Mouse (Mus musculus): Measurements from ENCODE around the gene Acot3.
"Not testable (repeated sequence)": the region's sequence is repeated elsewhere in the genome, so short reads cannot be mapped to it uniquely, and the experiment has no call there.

Gene Acot3

GRCm38 (mm10) chr12:84038691-84039111 is 13.2 kb upstream of the Acot3 start, which contains the start of gene Gm49366:
Gm49366 (plus strand) TSS chr12:84038935.
- not testable (repeated sequence) for DNase-seq (ENCODE audit: extremely low read depth, low read depth, low spot score)

GRCm38 (mm10) chr12:84042248-84042647 is 9.7 kb upstream of the Acot3 start:
- no peak for DNase-seq (ENCODE audit: extremely low read depth, low read depth, low spot score)

- DNase-seq (ENCODE audit: extremely low read depth, low read depth, low spot score), result no peak
These were observed 7.9 kb upstream of the Acot3 start for GRCm38 (mm10) chr12:84044045-84044444.

- DNase-seq (ENCODE audit: extremely low read depth, low read depth, low spot score), result no peak
These were observed 5.0 kb upstream of the Acot3 start for GRCm38 (mm10) chr12:84046906-84047305.

- not testable (repeated sequence) for DNase-seq (ENCODE audit: extremely low read depth, low read depth, low spot score)
These were observed 1.2 kb upstream of the Acot3 start for GRCm38 (mm10) chr12:84050744-84051143.

- DNase-seq (ENCODE audit: extremely low read depth, low read depth, low spot score), result no peak
These were observed 665 bp downstream of the Acot3 start for GRCm38 (mm10) chr12:84052609-84053008.

GRCm38 (mm10) chr12:84053173-84053572 is 1.2 kb downstream of the Acot3 start:
- DNase-seq (ENCODE audit: extremely low read depth, low read depth, low spot score), result no peak

- DNase-seq (ENCODE audit: extremely low read depth, low read depth, low spot score), result no peak
These were observed 1.9 kb downstream of the Acot3 start for GRCm38 (mm10) chr12:84053679-84054391.

GRCm38 (mm10) chr12:84060946-84061345 is 9.0 kb downstream of the Acot3 start:
- no peak for DNase-seq (ENCODE audit: extremely low read depth, low read depth, low spot score)

GRCm38 (mm10) chr12:84062336-84062735 is 10.4 kb downstream of the Acot3 start:
- DNase-seq (ENCODE audit: extremely low read depth, low read depth, low spot score), result no peak

- DNase-seq (ENCODE audit: extremely low read depth, low read depth, low spot score), result no peak
These were observed 11.3 kb downstream of the Acot3 start for GRCm38 (mm10) chr12:84063228-84063627.

- DNase-seq (ENCODE audit: extremely low read depth, low read depth, low spot score), result no peak
These were observed 11.9 kb downstream of the Acot3 start for GRCm38 (mm10) chr12:84063833-84064232.

- no peak for DNase-seq (ENCODE audit: extremely low read depth, low read depth, low spot score)
These were observed 12.7 kb downstream of the Acot3 start for GRCm38 (mm10) chr12:84064621-84065020.

- no peak for DNase-seq (ENCODE audit: extremely low read depth, low read depth, low spot score)
These were observed 15.8 kb downstream of the Acot3 start for GRCm38 (mm10) chr12:84067752-84068151.

- no peak for DNase-seq (ENCODE audit: extremely low read depth, low read depth, low spot score)
These were observed 16.4 kb downstream of the Acot3 start for GRCm38 (mm10) chr12:84068296-84068695.

GRCm38 (mm10) chr12:84068986-84069385 is 17.0 kb downstream of the Acot3 start, which contains the start of gene Acot5:
Acot5 (plus strand) TSS chr12:84069325.
- DNase-seq (ENCODE audit: extremely low read depth, low read depth, low spot score), result peak; percentile 97

- DNase-seq (ENCODE audit: extremely low read depth, low read depth, low spot score), result not testable (repeated sequence)
These were observed 17.6 kb downstream of the Acot3 start for GRCm38 (mm10) chr12:84069582-84069981.

- no peak for DNase-seq (ENCODE audit: extremely low read depth, low read depth, low spot score)
These were observed 19.8 kb downstream of the Acot3 start for GRCm38 (mm10) chr12:84071696-84072095.

- DNase-seq (ENCODE audit: extremely low read depth, low read depth, low spot score), result no peak
These were observed 25.5 kb downstream of the Acot3 start for GRCm38 (mm10) chr12:84077371-84077990.

- peak; percentile 97 for DNase-seq (ENCODE audit: extremely low read depth, low read depth, low spot score)
These were observed 31.9 kb downstream of the Acot3 start for GRCm38 (mm10) chr12:84083842-84084241.

GRCm38 (mm10) chr12:84084581-84084980 is 32.6 kb downstream of the Acot3 start:
- DNase-seq (ENCODE audit: extremely low read depth, low read depth, low spot score), result peak; percentile 98

GRCm38 (mm10) chr12:84094666-84095065 is 42.7 kb downstream of the Acot3 start:
- not testable (repeated sequence) for DNase-seq (ENCODE audit: extremely low read depth, low read depth, low spot score)
